Mouse (Mus musculus) retina, postnatal 1 day (tissue): ENCODE results near the gene Tmem79.
"Not testable (repeated sequence)": the region's sequence is repeated elsewhere in the genome, so short reads cannot be mapped to it uniquely, and the experiment has no call there.

ENCODE experiments used
- DNase-seq: peaks from one replicate; pipeline ENCODE4 v3.0.0-alpha.2; 2012

Gene Tmem79

GRCm38 (mm10) chr3:88281141-88281916, 54.6 kb downstream of the Tmem79 start:
- not testable (repeated sequence) for DNase-seq

- no peak for DNase-seq
These were observed 55.9 kb downstream of the Tmem79 start for GRCm38 (mm10) chr3:88280035-88280434.
